Mouse (Mus musculus) embryonic facial prominence, embryonic 14.5 days (tissue): ENCODE measurements at regions not wholly inside any gene's neighbourhood (a gene's known extent, or its start where the extent isn't known, plus 50 kb on each side); places are given as distances from the start of the nearest gene placed in this dataset.

ENCODE experiments used
- ATAC-seq: fragments of 200-750 bp; cut with Nextera tagmentation; 2 replicates; pipeline ENCODE4 v1.8.0; 2017; ENCODE audit warnings: low read depth, moderate number of reproducible peaks, moderate TSS enrichment
- DNase-seq: peaks from one replicate; pipeline ENCODE4 v3.0.0-alpha.2; 2015; ENCODE audit warnings: low spot score
- H3K27ac ChIP-seq: fragments of 300-500 bp; sonication (generic); replicated peaks from 2 replicates; pipeline ENCODE4 v1.5.1; 2014; ENCODE audit warnings: low read depth, mild to moderate bottlenecking, low read length, moderate library complexity
- H3K27me3 ChIP-seq: fragments of 300-500 bp; sonication (generic); replicated peaks from 2 replicates; pipeline ENCODE4 v1.6.1; 2014; ENCODE audit warnings: low read length; ENCODE audit not compliant: control insufficient read depth, insufficient read depth
- H3K36me3 ChIP-seq: fragments of 300-500 bp; sonication (generic); 2 replicates; pipeline ENCODE4 v1.6.1; 2014; ENCODE audit warnings: low read length, mixed read lengths; ENCODE audit not compliant: control insufficient read depth, insufficient read depth
- H3K4me1 ChIP-seq: fragments of 300-500 bp; sonication (generic); 2 replicates; pipeline ENCODE4 v1.6.1; 2014; ENCODE audit warnings: antibody characterized with exemption, low read length; ENCODE audit not compliant: control insufficient read depth, insufficient read depth
- H3K4me2 ChIP-seq: fragments of 300-500 bp; sonication (generic); 2 replicates; pipeline ENCODE4 v1.6.1; 2014; ENCODE audit warnings: low read depth, mild to moderate bottlenecking, low read length, moderate library complexity, mixed read lengths
- H3K4me3 ChIP-seq: fragments of 300-500 bp; sonication (generic); 2 replicates; pipeline ENCODE4 v1.5.1; 2014; ENCODE audit warnings: low read depth, mild to moderate bottlenecking, low read length
- H3K9ac ChIP-seq: fragments of 300-500 bp; sonication (generic); 2 replicates; pipeline ENCODE4 v1.6.1; 2014; ENCODE audit warnings: low read depth, mild to moderate bottlenecking, low read length, moderate library complexity, mixed read lengths
- H3K9me3 ChIP-seq: fragments of 300-500 bp; sonication (generic); 2 replicates; pipeline ENCODE4 v1.6.1; 2016; ENCODE audit warnings: low read length; ENCODE audit not compliant: control insufficient read depth
- WGBS: fragments of 180-500 bp; shearing (Covaris S2); extraction: QIAGEN DNeasy Blood & Tissue Kit; methylation state at CpG from one replicate; pipeline ENCODE4 v1.1.7; 2014; 5-methylcytosine and 5-hydroxymethylcytosine counted together

DNA sequence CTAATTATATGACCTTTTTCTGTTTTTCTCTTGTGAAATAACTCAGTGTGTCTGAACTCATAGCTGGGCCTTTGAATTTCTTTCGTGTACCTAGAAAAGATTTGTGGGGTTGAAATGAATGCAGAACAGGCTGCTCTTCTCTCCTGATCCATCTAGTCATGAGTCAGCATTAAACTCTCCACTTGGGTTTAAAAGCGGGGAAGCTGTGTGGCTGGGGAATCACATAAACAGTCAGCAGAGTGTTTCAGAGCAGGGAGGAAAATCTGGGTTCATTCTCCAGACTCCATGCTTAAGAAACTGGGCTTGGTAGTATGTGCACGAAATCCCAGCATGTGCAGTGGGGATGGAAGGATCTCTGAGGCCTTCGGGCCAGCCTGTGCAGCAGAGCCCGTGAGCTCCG lies 79.9 kb downstream of the Aldh8a1 start:
- Histone ChIP-seq H3K4me1 (peaks cover 16% of the 10 kb centered on the region; the same call in 1 of the 2 replicates), H3K27me3 (no peaks in the 10 kb centered on the region), H3K27ac (0 out of 2 replicates have a peak overlapping the region, but pooled peaks have one; percentile 48), H3K36me3 (no peaks in the 10 kb centered on the region), H3K4me3 (no peak overlapping the region), H3K9me3 (no peaks in the 10 kb centered on the region), H3K9ac (no peak overlapping the region), H3K4me2 (no peak overlapping the region)
- DNase-seq (no peak), ATAC-seq (no peak)
- WGBS: 47% methylated on average over 6 of the region's 6 CpGs

DNA sequence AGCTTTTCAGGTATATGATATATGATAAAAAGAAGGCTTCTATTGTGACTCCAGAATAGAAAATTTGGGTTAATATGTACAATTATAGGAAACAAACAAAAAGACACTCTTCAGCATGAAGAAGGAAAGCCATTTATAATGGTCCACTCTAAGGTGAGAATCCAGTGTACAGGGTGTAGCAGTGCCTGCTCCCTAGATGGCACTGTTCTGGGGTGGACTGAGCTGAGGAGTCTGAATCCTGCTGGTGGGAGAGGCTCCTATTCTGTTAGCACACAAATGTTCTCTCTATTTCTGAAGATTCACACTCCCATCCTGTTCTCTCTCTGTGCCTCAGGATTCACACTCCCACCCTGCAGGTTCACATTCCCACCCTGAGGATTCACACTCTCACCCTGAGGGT lies 81.5 kb downstream of the Aldh8a1 start:
- Histone ChIP-seq H3K9me3 (no peaks in the 10 kb centered on the region), H3K4me3 (no peak overlapping the region), H3K27ac (no peak overlapping the region), H3K9ac (no peak overlapping the region), H3K4me1 (peaks cover 20% of the 10 kb centered on the region), H3K4me2 (no peak overlapping the region), H3K27me3 (no peaks in the 10 kb centered on the region), H3K36me3 (no peaks in the 10 kb centered on the region)
- DNase-seq: no peak
- ATAC-seq: no peak

DNA sequence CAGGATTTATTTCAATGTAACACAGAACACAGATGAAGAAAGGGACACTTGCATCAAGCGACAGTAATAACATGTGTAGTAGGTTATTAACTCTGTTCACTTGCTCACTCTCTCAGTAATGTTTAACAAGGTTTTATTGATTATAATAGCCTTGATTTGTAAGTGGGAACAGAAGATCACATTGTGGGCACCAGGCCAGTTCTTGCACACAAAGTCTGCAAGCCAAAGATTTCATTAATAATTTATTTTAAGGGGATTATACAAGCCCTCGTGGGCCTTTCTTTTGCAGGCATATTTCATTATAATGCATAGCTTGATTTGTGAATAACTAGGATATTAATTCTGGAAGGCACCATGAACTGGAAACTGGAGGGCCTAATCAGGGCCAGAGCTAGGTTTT lies 83.0 kb downstream of the Aldh8a1 start:
- Histone ChIP-seq H3K36me3 (no peaks in the 10 kb centered on the region), H3K27me3 (no peaks in the 10 kb centered on the region), H3K4me2 (no peak overlapping the region), H3K9me3 (no peaks in the 10 kb centered on the region), H3K9ac (no peak overlapping the region), H3K27ac (no peak overlapping the region), H3K4me3 (no peak overlapping the region), H3K4me1 (peaks cover 20% of the 10 kb centered on the region)
- DNase-seq (no peak), ATAC-seq (no peak)
- WGBS: 61% methylated on average over 2 of the region's 2 CpGs

DNA sequence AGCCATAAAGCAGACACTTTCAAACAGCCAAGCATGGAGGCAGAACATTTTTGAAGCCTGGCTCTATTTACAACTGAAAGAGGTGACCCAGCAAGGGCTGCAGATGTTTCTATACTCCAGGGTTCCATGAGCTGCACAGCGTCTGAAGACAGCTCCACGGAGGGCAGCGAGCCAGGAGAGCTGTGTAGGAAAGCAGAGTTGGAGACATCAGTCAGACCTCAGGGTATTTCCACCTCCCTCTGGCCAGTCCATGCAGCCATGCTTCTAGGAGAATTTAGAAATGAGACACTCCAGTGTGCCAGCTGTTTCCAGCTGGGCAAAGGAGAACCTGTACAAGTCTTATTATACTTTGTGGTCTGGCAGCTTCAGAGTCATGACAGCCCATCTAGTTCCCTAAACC lies 85.8 kb downstream of the Aldh8a1 start:
- peak; percentile 81 for DNase-seq
- Histone ChIP-seq H3K4me1 (peaks cover 12% of the 10 kb centered on the region), H3K36me3 (no peaks in the 10 kb centered on the region), H3K27ac (peak overlapping the region; percentile 2; the same call in 1 of the 2 replicates), H3K4me3 (no peak overlapping the region), H3K9ac (no peak overlapping the region), H3K9me3 (no peaks in the 10 kb centered on the region), H3K4me2 (no peak overlapping the region), H3K27me3 (no peaks in the 10 kb centered on the region)
- peak; percentile 35; the same call in 1 of the 2 replicates for ATAC-seq
- WGBS: 31% methylated on average over 3 of the region's 3 CpGs

DNA sequence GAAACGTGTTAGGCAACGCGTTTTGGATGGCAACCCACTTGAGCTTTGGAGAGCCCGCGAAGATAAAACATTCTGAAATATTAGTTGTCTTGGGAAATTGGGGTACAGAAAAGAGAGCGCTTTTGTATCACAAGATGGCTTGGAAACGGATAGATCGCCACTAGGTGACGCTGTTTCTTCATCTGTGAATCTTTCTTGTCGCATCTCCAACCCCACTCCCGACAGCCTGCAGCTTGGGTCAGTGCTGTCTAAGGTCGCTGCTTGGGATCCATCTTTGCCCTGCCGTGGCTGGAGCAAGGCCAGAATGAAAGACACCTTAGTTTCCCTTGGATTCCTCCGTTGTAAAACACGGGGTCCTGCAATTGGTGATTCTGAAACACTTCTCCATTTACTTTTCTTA lies 88.3 kb downstream of the Aldh8a1 start:
- H3K4me2 ChIP-seq: peak overlapping the region; percentile 43
- H3K9me3 ChIP-seq: no peaks in the 10 kb centered on the region
- H3K36me3 ChIP-seq: no peaks in the 10 kb centered on the region
- DNase-seq (peak; percentile 91), ATAC-seq (peak; percentile 62; the same call in 1 of the 2 replicates)
- WGBS: 2% methylated on average over 15 of the region's 15 CpGs
- no peaks in the 10 kb centered on the region for H3K27me3 ChIP-seq
- no peak overlapping the region for H3K9ac ChIP-seq
- peak overlapping the region; percentile 7; the same call in 1 of the 2 replicates for H3K27ac ChIP-seq
- peaks cover 12% of the 10 kb centered on the region for H3K4me1 ChIP-seq
- H3K4me3 ChIP-seq: no peak overlapping the region

DNA sequence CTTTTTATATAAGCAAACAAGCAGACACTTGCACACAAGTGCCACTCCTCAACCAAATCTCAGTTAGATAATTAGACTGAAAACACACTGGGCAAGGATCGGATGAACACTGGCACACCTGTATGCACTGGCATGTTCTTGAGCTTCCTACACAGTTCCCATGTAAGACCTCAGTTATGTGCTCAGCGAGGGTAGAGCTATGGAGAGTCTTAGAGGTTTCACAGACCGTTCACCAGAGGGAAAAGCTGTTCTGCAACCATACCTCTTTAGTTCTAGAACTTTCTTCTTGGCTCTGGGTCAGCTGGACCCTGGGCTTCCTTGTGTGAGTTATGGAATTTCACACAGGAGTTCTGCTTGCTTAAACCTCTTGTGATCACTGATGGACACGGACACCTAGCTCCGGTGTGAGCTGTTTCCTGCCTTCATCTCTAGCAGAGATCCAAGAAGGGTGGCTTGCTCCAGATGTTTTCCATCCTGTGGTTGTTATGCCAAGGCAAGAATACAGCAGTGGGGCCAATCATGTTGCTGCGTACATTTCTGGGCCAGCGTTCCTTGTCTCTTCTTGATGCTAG lies 88.8 kb downstream of the Aldh8a1 start:
- WGBS: 37% methylated on average over 7 of the region's 7 CpGs
- ATAC-seq (0 out of 2 replicates have a peak, but pooled peaks have one; percentile 16), DNase-seq (peak; percentile 59)
- H3K4me2 ChIP-seq: peak overlapping the region; percentile 43
- peak overlapping the region; percentile 7; the same call in 1 of the 2 replicates for H3K27ac ChIP-seq
- no peak overlapping the region for H3K9ac ChIP-seq
- H3K9me3 ChIP-seq: no peaks in the 10 kb centered on the region
- H3K36me3 ChIP-seq: no peaks in the 10 kb centered on the region
- H3K4me3 ChIP-seq: no peak overlapping the region
- H3K27me3 ChIP-seq: no peaks in the 10 kb centered on the region
- H3K4me1 ChIP-seq: peaks cover 12% of the 10 kb centered on the region

DNA sequence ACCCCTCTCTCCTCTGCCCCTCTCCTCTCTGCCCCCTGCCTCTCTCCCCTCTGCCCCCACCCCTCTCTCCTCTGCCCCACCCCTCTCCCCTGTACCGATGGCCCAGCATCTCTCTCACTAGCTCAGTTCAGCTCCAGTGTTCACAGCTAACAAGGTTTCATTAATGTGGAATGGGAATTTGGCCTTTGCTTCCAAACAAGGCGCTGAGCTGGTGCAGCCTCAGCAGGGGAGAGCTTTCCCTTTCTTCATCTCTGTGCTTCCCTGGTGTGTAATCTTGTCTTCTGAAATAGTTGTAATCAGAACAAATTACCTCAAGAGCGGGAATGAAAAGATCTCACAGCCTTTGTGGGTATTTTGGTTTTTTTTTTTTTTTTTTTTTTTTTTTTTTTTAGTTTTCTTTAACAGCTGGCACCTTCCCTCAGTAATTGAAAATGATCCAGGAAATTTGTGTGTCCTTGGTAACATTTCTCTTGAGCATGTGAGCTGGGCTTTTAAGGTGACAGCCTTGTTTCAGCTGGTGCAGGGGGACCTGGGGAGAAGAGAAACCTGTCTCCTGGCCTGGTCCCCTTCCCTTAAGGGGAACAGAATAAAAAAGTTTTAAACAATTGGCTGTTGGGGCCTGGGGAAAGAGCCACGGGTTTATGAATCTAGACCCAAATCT lies 90.5 kb downstream of the Aldh8a1 start:
- no peak for ATAC-seq
- H3K4me3 ChIP-seq: no peak overlapping the region
- no peak overlapping the region for H3K27ac ChIP-seq
- H3K27me3 ChIP-seq: no peaks in the 10 kb centered on the region
- 25% methylated on average over 4 of the region's 4 CpGs for WGBS
- H3K9ac ChIP-seq: no peak overlapping the region
- H3K4me2 ChIP-seq: no peak overlapping the region
- H3K36me3 ChIP-seq: no peaks in the 10 kb centered on the region
- H3K4me1 ChIP-seq: peaks cover 8% of the 10 kb centered on the region
- DNase-seq: no peak
- H3K9me3 ChIP-seq: no peaks in the 10 kb centered on the region

DNA sequence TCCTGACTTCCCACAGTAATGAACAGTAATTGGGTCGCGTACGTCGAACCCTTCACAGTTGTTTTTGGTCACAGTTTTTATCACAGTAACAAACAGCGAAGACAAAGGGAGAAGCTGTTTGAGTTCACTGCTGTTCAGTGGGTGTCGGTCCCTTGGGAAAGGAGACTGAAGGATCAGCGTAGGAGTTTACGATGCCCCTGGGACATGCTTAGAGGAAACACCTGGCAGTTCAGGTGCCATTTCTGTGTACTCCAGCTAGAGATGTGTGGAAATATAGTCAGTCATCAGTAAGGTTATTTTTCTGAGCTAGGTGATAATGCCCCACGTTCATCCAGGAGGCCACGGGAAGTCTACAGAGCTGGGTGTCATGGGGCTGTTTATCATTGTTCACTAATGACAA lies 91.3 kb downstream of the Aldh8a1 start:
- ATAC-seq: peak; percentile 23; the same call in 1 of the 2 replicates
- H3K4me2 ChIP-seq: no peak overlapping the region
- H3K36me3 ChIP-seq: no peaks in the 10 kb centered on the region
- no peak overlapping the region for H3K27ac ChIP-seq
- H3K9me3 ChIP-seq: no peaks in the 10 kb centered on the region
- no peak overlapping the region for H3K4me3 ChIP-seq
- H3K27me3 ChIP-seq: no peaks in the 10 kb centered on the region
- whole genome bisulfite sequencing: 61% methylated on average over 10 of the region's 10 CpGs
- H3K9ac ChIP-seq: no peak overlapping the region
- H3K4me1 ChIP-seq: peaks cover 7% of the 10 kb centered on the region; the same call in 1 of the 2 replicates
- DNase-seq: no peak

DNA sequence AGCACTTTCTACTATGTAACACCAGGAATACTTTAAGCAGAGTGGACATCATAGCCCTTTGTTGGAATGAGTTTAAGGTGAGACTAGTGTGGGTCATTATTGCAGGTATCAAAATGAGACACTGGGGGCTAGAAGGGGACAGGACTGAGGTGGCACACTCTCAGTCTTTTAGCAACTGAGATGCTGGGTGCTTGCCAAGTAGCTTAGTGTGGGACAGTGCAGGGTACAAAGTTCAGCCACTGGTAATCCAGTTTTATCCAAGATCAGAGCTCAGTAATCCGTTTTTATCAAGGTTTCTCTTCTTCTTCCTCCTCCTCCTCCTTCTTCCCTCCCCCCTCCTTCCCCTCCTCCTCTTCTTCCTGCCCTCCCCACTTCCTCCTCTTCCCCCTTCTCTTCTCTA lies 92.9 kb downstream of the Aldh8a1 start:
- WGBS: 30% methylated on average over 1 of the region's 1 CpGs
- Histone ChIP-seq H3K27me3 (no peaks in the 10 kb centered on the region), H3K4me3 (no peak overlapping the region), H3K36me3 (no peaks in the 10 kb centered on the region), H3K9ac (no peak overlapping the region), H3K4me2 (no peak overlapping the region), H3K27ac (no peak overlapping the region), H3K9me3 (no peaks in the 10 kb centered on the region), H3K4me1 (peaks cover 7% of the 10 kb centered on the region; the same call in 1 of the 2 replicates)
- ATAC-seq (no peak), DNase-seq (no peak)
